Mouse (Mus musculus): Measurements from ENCODE around the gene Qrich1. TPM values are rescaled to one million over a fixed set of nuclear protein-coding genes. Genes with fewer than 3 reads are reported as not detected.

Qrich1 gene
- total RNA-seq (2021), result 10 to 100 TPM; 61.6 to 65.7 TPM

GRCm38 (mm10) chr9:108516380-108517251 is at the start of gene Qrich1:
Qrich1 (plus strand) TSS chr9:108516806.
- peak; percentile 92 for DNase-seq (ENCODE audit: low spot score)
- intact Hi-C loops (cut with DNase I), result no loop called here

DNA sequence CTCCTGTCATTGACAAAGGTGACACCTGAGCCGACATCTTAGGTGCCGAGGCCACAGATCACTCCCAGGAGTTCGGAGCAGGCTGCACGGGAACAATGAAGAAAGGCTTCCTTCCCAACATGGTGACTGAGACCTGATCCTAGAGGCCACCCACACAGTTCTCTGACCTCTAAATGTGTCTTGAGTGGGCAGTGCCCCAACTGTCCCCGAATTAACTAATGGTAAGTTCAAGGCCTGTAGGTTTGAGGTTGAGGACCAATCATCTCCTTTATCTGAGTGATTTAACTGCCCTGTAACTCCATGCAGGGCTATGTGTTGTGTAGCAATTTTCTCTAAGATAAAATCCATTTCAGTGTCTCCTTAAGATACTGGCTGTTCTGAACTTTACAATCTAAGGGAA is 47.2 kb upstream of the Qrich1 start:
- intact Hi-C loops (cut with DNase I), result no loop called here
- DNase-seq (ENCODE audit: low spot score), result no peak

DNA sequence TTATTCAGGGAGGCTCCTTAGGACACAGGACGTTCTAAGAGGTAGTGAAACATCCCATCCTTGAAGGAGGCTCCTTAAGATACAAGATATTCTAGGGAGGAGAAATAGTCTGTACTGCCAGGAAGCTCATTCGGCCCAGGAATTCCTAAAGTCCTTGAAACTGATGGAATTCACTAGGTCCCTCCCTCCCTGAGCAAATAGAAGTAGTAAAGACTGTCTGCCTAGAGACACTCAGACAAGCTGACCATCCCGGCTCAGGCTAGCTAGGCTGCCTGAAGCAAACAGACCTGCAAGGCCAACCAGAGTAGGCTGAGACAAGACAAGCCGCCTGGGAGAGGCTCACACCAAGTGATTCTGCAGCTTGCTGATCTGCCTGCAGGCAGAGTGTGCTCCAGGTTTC is 46.8 kb upstream of the Qrich1 start:
- DNase-seq (ENCODE audit: low spot score), result no peak
- intact Hi-C loops (cut with DNase I), result no loop called here

DNA sequence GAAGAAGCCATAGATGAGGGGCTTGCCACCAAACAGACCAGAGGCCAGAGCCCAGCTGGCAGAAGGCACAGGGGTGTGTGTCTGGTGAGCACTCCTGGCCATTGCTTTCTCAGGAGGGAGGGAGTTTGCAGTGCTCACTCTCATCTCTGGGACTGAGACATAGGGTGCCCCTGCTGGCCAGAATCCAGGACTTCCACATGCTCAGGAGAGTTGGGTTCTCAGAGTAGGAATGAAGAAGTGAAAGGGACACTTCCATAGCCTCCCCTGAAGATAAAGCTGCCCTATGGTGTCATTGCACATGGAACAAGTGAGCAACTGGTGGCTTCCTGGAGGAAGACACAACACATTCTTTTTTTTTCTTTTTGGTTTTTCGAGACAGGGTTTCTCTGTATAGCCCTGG is 42.1 kb upstream of the Qrich1 start:
- intact Hi-C loops (cut with DNase I), result no loop called here
- no peak for DNase-seq (ENCODE audit: low spot score)

DNA sequence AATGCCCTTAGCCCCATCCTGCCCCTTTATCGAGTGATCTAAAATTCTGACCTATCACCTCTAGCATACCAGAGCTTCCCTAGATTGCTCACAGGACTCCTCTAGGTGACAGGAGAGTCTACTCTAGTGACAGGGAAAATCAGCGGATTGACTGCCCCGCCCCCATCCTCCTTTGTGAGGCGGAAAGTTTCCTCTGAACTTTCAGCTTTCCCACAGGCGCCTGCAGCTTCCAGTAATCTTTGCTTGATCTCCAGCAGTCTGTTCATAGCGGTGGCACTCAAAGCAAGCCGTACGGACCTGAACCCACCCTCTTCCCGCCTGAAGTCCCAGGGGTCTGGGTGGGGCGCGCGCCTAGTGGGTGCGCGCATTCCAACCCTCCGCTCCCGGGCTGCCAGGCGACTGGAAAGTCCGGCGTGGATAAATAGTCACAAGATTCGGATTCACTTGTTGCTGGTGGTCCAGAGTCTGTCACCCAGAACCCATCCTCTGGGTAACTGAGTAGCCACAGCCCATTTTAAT is 37.9 kb upstream of the Qrich1 start:
- intact Hi-C loops (cut with DNase I), result loop anchor here (1.0 kb wide), 1 partner anchor 17 kb away; the partner anchor contains the start of gene Klhdc8b
- DNase-seq (ENCODE audit: low spot score), result peak; percentile 85

DNA sequence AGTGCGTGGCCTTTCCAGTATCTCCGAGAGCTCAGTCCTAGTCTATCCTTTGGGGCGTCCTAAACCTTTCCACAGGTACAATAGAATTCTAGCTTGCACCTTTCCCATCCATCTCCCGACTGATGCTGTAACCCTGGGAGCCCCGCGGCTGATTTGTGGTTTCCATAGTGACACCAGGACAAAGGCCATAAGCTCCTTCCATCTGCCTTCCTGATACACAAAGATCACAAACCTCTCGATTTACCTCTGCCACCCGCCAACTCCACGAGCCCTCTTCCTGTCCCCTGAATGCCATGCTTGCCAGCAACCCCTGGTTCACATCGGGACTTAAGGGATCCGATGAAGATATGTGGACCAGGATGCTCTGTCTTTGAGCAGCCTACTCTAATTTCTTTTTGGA is 37.4 kb upstream of the Qrich1 start:
- no peak for DNase-seq (ENCODE audit: low spot score)
- intact Hi-C loops (cut with DNase I), result no loop called here

DNA sequence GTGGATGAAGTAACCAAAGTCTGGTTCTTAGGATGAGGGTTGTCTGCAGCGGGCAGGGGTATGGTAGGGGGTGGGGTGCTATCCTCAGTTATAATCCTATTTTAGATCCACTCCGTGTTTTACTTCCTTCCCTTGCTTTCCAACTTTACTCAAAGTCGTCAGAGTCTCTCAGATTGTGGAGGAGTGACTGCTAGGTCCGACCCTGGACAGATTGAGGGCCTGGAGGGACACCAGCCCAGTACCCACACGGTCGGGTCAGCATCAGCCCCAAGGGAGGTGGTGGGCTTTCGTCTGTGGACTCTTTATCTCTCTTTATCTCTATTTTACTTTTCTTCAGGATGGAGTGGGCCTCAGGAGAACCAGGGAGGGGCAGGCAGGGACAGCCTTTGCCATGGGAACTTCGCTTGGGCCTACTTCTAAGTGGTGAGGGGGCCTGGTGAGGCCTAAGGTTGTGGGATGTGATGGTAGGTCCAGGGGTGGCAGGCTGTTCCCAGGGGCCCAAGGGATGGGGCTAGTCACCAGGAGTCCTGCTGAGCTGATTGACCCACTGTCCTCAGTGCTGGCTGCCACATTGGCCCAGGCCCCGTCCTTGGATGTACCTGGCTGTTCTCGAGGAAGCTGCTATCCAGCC is 36.8 kb upstream of the Qrich1 start, which contains the start of gene Lamb2:
Gene Lamb2 (plus strand): TSS at position 16 of the 631 bp plus-strand sequence.
- peak; percentile 43 for DNase-seq (ENCODE audit: low spot score)
- intact Hi-C loops (cut with DNase I), result no loop called here

DNA sequence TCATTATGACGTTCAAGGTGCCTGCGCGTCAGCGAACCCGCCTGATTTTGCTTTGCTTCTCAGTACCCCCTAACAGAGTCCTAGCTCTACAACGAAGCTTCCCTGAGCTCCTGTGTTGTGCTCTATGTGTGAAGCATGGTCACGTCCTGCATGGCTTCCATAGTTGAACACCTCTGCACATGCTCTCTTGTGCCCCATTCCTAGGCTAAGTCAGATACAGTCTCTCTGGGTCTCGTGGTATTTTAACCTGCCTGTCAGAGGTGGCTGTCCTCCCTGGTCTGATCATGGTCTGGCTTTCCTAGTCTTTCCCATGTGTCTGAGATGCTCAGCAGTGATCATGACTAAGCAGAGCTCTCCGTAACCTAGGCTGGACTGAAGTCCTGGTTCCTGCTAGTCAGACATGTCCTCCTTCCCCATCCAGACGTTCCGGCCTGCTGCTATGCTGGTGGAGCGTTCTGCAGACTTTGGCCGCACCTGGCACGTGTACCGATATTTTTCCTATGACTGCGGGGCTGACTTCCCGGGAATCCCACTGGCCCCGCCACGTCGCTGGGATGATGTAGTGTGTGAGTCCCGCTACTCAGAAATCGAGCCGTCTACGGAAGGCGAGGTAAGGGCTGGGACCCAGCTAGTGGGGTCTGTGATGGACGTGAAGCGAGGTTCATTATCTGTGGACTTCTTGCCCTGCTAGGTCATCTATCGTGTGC is 35.6 kb upstream of the Qrich1 start:
- intact Hi-C loops (cut with DNase I), result no loop called here
- DNase-seq (ENCODE audit: low spot score), result no peak

- intact Hi-C loops (cut with DNase I), result no loop called here
- DNase-seq (ENCODE audit: low spot score), result no peak
These were observed 34.9 kb upstream of the Qrich1 start for GRCm38 (mm10) chr9:108481520-108482210.

DNA sequence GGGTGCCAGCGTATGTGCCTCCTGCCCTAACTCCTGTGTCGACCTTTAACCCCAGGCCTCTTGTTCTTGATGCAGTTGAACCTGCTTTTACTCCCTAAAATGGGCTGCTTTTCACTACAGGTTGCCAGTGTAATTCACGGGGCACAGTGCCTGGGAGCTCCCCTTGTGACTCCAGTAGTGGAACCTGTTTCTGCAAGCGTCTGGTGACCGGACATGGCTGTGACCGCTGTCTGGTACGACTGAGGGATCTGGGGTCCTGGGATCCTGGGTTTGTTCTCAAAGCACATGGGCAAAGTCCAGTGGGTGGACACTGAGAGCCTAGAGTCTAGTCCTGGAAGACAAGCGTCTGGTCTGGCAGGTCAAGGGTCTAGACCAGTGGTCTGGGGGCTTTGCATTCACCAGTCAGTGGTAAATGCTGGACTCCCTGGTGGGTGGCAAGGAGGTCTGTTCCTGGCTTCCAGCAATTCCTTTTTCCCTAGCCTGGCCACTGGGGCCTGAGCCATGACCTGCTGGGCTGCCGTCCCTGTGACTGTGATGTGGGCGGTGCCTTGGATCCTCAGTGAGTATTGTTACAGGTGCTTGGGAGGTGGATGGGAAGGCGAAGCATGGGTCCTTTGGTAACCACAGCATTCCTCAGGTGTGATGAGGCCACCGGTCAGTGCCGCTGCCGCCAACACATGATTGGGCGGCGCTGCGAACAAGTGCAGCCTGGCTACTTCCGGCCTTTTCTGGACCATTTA is 33.4 kb upstream of the Qrich1 start:
- no peak for DNase-seq (ENCODE audit: low spot score)
- intact Hi-C loops (cut with DNase I), result no loop called here

GRCm38 (mm10) chr9:108484021-108484420 is 32.6 kb upstream of the Qrich1 start:
- DNase-seq (ENCODE audit: low spot score), result no peak
- intact Hi-C loops (cut with DNase I), result no loop called here

- intact Hi-C loops (cut with DNase I), result no loop called here
- DNase-seq (ENCODE audit: low spot score), result no peak
These were observed 31.2 kb upstream of the Qrich1 start for GRCm38 (mm10) chr9:108485301-108485875.

GRCm38 (mm10) chr9:108486973-108487530 is 29.6 kb upstream of the Qrich1 start:
- DNase-seq (ENCODE audit: low spot score), result no peak
- intact Hi-C loops (cut with DNase I), result no loop called here

DNA sequence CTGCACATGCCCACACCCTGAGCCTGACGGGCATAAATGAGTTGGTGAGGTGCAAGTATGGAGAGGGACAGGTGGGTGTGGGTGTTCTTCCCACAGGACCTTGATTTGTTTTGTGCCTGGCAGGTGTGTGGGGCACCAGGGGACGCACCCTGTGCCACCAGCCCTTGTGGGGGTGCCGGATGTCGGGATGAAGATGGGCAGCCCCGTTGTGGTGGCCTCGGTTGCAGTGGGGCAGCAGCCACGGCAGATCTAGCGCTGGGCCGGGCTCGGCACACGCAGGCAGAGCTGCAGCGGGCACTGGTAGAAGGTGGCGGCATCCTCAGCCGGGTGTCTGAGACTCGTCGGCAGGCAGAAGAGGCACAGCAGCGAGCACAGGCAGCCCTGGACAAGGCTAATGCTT is 28.2 kb upstream of the Qrich1 start:
- DNase-seq (ENCODE audit: low spot score), result no peak
- intact Hi-C loops (cut with DNase I), result no loop called here

- intact Hi-C loops (cut with DNase I), result no loop called here
- no peak for DNase-seq (ENCODE audit: low spot score)
These were observed 27.4 kb upstream of the Qrich1 start for GRCm38 (mm10) chr9:108489215-108489614.

DNA sequence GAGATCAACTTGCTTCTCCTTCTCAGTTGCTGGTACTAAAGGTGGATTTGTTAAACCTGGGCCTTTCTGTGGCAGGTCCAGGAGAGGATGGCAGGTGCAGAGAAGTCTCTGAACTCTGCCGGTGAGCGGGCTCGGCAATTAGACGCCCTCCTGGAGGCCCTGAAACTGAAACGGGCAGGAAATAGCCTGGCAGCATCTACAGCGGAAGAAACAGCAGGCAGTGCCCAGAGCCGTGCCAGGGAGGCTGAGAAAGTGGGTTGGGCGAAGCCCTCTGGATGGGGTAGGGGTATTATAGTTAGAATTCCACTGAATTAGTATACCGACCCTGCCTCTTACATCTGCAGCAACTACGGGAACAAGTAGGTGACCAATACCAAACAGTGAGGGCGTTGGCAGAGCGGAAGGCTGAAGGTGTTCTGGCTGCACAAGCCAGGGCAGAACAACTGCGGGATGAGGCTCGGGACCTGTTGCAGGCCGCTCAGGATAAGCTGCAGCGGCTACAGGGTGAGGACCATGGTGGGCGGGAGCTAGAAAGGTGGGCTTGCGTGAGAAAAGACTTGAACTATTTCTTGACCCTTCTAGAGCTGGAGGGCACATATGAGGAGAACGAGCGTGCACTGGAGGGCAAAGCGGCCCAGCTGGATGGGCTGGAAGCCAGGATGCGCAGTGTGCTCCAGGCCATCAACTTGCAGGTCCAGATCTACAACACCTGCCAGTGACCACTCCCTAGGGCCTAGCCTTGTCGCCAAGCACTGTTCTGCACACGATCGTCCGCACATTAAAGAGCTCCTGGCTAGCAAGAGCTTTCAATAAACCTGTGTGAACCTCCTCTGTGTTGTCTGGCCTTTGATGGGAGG is 26.7 kb upstream of the Qrich1 start:
- intact Hi-C loops (cut with DNase I), result no loop called here

GRCm38 (mm10) chr9:108490559-108491285 is 25.9 kb upstream of the Qrich1 start, which contains the start of gene Usp19:
Usp19 (plus strand) TSS chr9:108490602.
- DNase-seq (ENCODE audit: low spot score), result peak; percentile 95
- intact Hi-C loops (cut with DNase I), result no loop called here

More for the DNA sequence above, 26.7 kb upstream of the Qrich1 start:
- no peak for DNase-seq (ENCODE audit: low spot score)
